Mouse (Mus musculus): ENCODE measurements around the gene Dennd1a. TPM values are rescaled to one million over a fixed set of nuclear protein-coding genes. Genes with fewer than 3 reads are reported as not detected.

The Dennd1a gene
- polyA plus RNA-seq (2014; fragmentation: Nextera tagmentation; extraction: Ambion mirVana), result 10.9 and 12.4 TPM in 2 replicates

GRCm38 (mm10) chr2:38286733-38287551 lies at the start of gene Dennd1a:
Dennd1a (minus strand) TSS chr2:38287390.
- under 1% methylated on average over 36 of the region's 81 CpGs for WGBS
- ATAC-seq (ENCODE audit: low read depth), result peak; percentile 96
- peak within 1 kb of the TSS; percentile 84 for H3K4me2 ChIP-seq (ENCODE audit: low read depth, low read length)
- H3K27ac ChIP-seq (replicated peaks; ENCODE audit: low read depth, low read length), result peak within 1 kb of the TSS; percentile 80
- DNase-seq (ENCODE audit: low spot score), result peak; percentile 93
- peaks cover 8% of the 10 kb centered on the region for H3K4me1 ChIP-seq (ENCODE audit: control insufficient read depth, insufficient read depth, low read length)
- no peaks in the 10 kb centered on the region for H3K9me3 ChIP-seq (ENCODE audit: control insufficient read depth, low read length)
- H3K4me3 ChIP-seq (ENCODE audit: low read depth, low read length), result peak within 1 kb of the TSS; percentile 73
- H3K36me3 ChIP-seq (ENCODE audit: control insufficient read depth, insufficient read depth, low read length), result no peaks in the 10 kb centered on the region
- no peaks in the 10 kb centered on the region for H3K27me3 ChIP-seq (replicated peaks; ENCODE audit: control insufficient read depth, insufficient read depth, low read length)
- peak within 1 kb of the TSS; percentile 91 for H3K9ac ChIP-seq (ENCODE audit: low read depth, low read length)

DNA sequence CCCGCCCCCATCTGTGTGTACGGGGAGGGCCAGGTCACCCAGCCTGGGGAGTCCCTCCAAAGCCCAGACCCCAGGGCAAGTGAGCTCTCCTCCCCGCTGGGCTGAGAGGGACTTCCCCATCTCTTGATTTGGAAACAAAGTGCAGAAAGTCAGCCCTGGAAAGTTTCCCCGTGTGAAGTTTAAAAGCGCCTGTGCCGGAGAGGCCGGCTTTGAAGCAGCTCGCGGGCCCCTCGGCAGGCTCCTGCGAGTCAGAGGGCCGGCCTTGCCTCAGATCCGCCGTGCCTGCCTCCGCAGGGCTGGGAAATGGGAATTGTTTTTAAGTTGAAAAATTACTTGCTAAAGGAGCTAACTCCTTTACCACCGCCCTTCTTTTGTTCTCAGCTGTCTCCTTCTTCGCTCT lies 49.4 kb upstream of the Dennd1a start:
- H3K4me3 ChIP-seq (ENCODE audit: low read depth, low read length), result 0 out of 2 replicates have a peak overlapping the region, but pooled peaks have one; percentile 15
- WGBS, result 3% methylated on average over 17 of the region's 17 CpGs
- peaks cover 89% of the 10 kb centered on the region for H3K27me3 ChIP-seq (replicated peaks; ENCODE audit: control insufficient read depth, insufficient read depth, low read length)
- H3K9ac ChIP-seq (ENCODE audit: low read depth, low read length), result 0 out of 2 replicates have a peak overlapping the region, but pooled peaks have one; percentile 21
- ATAC-seq (ENCODE audit: low read depth) (no peak), DNase-seq (ENCODE audit: low spot score) (no peak)
- H3K36me3 ChIP-seq (ENCODE audit: control insufficient read depth, insufficient read depth, low read length), result no peaks in the 10 kb centered on the region
- no peak overlapping the region for H3K27ac ChIP-seq (replicated peaks; ENCODE audit: low read depth, low read length)
- H3K4me2 ChIP-seq (ENCODE audit: low read depth, low read length), result peak overlapping the region; percentile 26; the same call in 1 of the 2 replicates
- H3K9me3 ChIP-seq (ENCODE audit: control insufficient read depth, low read length), result no peaks in the 10 kb centered on the region
- peaks cover 6% of the 10 kb centered on the region; the same call in 1 of the 2 replicates for H3K4me1 ChIP-seq (ENCODE audit: control insufficient read depth, insufficient read depth, low read length)

- Histone ChIP-seq H3K27me3 (replicated peaks; ENCODE audit: control insufficient read depth, insufficient read depth, low read length) (peaks cover 63% of the 10 kb centered on the region), H3K9ac (ENCODE audit: low read depth, low read length) (no peak overlapping the region), H3K4me1 (ENCODE audit: control insufficient read depth, insufficient read depth, low read length) (no peaks in the 10 kb centered on the region), H3K27ac (replicated peaks; ENCODE audit: low read depth, low read length) (no peak overlapping the region), H3K9me3 (ENCODE audit: control insufficient read depth, low read length) (no peaks in the 10 kb centered on the region), H3K36me3 (ENCODE audit: control insufficient read depth, insufficient read depth, low read length) (no peaks in the 10 kb centered on the region), H3K4me3 (ENCODE audit: low read depth, low read length) (no peak overlapping the region), H3K4me2 (ENCODE audit: low read depth, low read length) (no peak overlapping the region)
- DNase-seq (ENCODE audit: low spot score), result no peak
- no peak for ATAC-seq (ENCODE audit: low read depth)
- WGBS, result 49% methylated on average over 7 of the region's 7 CpGs
Observed at GRCm38 (mm10) chr2:38333586-38334119, 46.5 kb upstream of the Dennd1a start.

GRCm38 (mm10) chr2:38326671-38327070 lies 39.5 kb upstream of the Dennd1a start:
- WGBS, result 71% methylated on average over 1 of the region's 1 CpGs
- no peak for ATAC-seq (ENCODE audit: low read depth)

GRCm38 (mm10) chr2:38323380-38323779 lies 36.2 kb upstream of the Dennd1a start:
- Histone ChIP-seq H3K4me1 (ENCODE audit: control insufficient read depth, insufficient read depth, low read length) (no peaks in the 10 kb centered on the region), H3K36me3 (ENCODE audit: control insufficient read depth, insufficient read depth, low read length) (no peaks in the 10 kb centered on the region), H3K27ac (replicated peaks; ENCODE audit: low read depth, low read length) (no peak overlapping the region), H3K4me3 (ENCODE audit: low read depth, low read length) (no peak overlapping the region), H3K4me2 (ENCODE audit: low read depth, low read length) (no peak overlapping the region), H3K9me3 (ENCODE audit: control insufficient read depth, low read length) (no peaks in the 10 kb centered on the region), H3K9ac (ENCODE audit: low read depth, low read length) (no peak overlapping the region), H3K27me3 (replicated peaks; ENCODE audit: control insufficient read depth, insufficient read depth, low read length) (0 out of 2 replicates have a peak, but pooled peaks cover 4% of the 10 kb centered on the region)
- ATAC-seq (ENCODE audit: low read depth), result no peak
- WGBS, result 60% methylated on average over 8 of the region's 8 CpGs
- DNase-seq (ENCODE audit: low spot score), result no peak

More at GRCm38 (mm10) chr2:38326671-38327070, 39.5 kb upstream of the Dennd1a start:
- Histone ChIP-seq H3K9ac (ENCODE audit: low read depth, low read length) (no peak overlapping the region), H3K27ac (replicated peaks; ENCODE audit: low read depth, low read length) (no peak overlapping the region), H3K9me3 (ENCODE audit: control insufficient read depth, low read length) (no peaks in the 10 kb centered on the region), H3K36me3 (ENCODE audit: control insufficient read depth, insufficient read depth, low read length) (no peaks in the 10 kb centered on the region), H3K4me2 (ENCODE audit: low read depth, low read length) (no peak overlapping the region), H3K27me3 (replicated peaks; ENCODE audit: control insufficient read depth, insufficient read depth, low read length) (peaks cover 7% of the 10 kb centered on the region; the same call in 1 of the 2 replicates), H3K4me3 (ENCODE audit: low read depth, low read length) (no peak overlapping the region), H3K4me1 (ENCODE audit: control insufficient read depth, insufficient read depth, low read length) (no peaks in the 10 kb centered on the region)
- DNase-seq (ENCODE audit: low spot score), result no peak

DNA sequence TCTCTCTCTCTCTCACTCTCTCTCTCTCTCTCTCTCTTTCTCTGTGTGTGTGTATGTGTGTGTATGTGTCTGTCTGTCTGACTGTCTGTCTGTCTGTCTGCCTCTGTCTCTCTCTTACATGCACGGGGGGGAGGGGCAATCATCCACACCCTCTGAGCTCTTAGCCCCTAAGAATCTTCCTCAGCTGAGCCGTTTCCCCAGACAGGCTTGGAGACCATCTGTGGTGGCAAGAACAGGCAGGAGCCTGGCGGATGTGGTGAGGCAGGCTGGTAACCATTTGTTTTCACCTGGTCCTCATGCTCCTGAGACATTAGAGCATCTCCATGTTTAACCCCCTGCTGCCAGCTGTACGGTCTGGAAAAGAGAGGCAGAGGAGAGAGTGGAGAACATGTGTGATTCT lies 33.7 kb upstream of the Dennd1a start:
- Histone ChIP-seq H3K27ac (replicated peaks; ENCODE audit: low read depth, low read length) (no peak overlapping the region), H3K9me3 (ENCODE audit: control insufficient read depth, low read length) (no peaks in the 10 kb centered on the region), H3K36me3 (ENCODE audit: control insufficient read depth, insufficient read depth, low read length) (no peaks in the 10 kb centered on the region), H3K4me1 (ENCODE audit: control insufficient read depth, insufficient read depth, low read length) (no peaks in the 10 kb centered on the region), H3K27me3 (replicated peaks; ENCODE audit: control insufficient read depth, insufficient read depth, low read length) (no peaks in the 10 kb centered on the region), H3K4me3 (ENCODE audit: low read depth, low read length) (no peak overlapping the region), H3K4me2 (ENCODE audit: low read depth, low read length) (no peak overlapping the region), H3K9ac (ENCODE audit: low read depth, low read length) (no peak overlapping the region)
- 41% methylated on average over 4 of the region's 4 CpGs for WGBS
- no peak for ATAC-seq (ENCODE audit: low read depth)
- no peak for DNase-seq (ENCODE audit: low spot score)

DNA sequence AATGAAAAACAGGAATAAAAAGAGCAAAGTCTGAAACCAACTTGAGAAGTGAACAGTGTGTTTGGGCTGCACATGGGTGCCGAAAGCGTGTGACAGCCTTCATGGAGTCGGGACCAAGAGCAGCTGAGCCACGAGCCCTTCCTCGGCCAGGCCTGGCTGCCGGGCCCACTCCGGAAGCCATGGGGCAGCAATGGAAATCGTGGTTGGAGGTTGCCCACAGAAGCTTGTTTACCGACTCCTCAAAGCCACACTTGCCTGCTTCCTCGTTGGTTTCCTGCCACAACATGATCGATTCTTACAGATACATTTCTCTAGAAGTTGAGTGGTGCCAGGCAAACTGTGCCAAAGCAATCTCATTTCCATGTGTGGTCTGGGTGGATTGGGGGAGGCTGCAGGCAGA lies 31.9 kb upstream of the Dennd1a start:
- Histone ChIP-seq H3K27ac (replicated peaks; ENCODE audit: low read depth, low read length) (no peak overlapping the region), H3K4me2 (ENCODE audit: low read depth, low read length) (no peak overlapping the region), H3K4me1 (ENCODE audit: control insufficient read depth, insufficient read depth, low read length) (no peaks in the 10 kb centered on the region), H3K27me3 (replicated peaks; ENCODE audit: control insufficient read depth, insufficient read depth, low read length) (no peaks in the 10 kb centered on the region), H3K9ac (ENCODE audit: low read depth, low read length) (no peak overlapping the region), H3K9me3 (ENCODE audit: control insufficient read depth, low read length) (no peaks in the 10 kb centered on the region), H3K36me3 (ENCODE audit: control insufficient read depth, insufficient read depth, low read length) (no peaks in the 10 kb centered on the region), H3K4me3 (ENCODE audit: low read depth, low read length) (no peak overlapping the region)
- DNase-seq (ENCODE audit: low spot score) (no peak), ATAC-seq (ENCODE audit: low read depth) (no peak)
- 86% methylated on average over 11 of the region's 11 CpGs for WGBS

DNA sequence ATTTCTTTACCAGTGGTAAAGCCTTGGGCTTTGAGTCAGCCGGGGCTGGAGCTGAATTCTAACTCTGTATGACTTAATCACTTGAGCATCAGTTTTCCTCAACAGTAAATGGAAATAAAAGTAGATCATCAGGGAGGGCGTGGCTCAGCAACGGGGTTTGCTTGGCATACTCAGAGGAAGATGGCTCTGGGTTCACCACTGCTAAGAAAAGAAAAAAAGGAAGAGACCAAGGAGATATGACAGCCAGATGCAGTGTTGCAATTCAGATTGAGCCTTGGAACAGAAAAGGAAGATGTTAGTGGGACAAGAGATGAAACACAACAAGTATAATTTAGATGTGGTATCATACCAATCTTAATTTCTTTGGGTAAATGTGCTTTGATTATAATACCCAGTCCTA lies 26.2 kb upstream of the Dennd1a start:
- Histone ChIP-seq H3K9ac (ENCODE audit: low read depth, low read length) (no peak overlapping the region), H3K27me3 (replicated peaks; ENCODE audit: control insufficient read depth, insufficient read depth, low read length) (0 out of 2 replicates have a peak, but pooled peaks cover 3% of the 10 kb centered on the region), H3K4me1 (ENCODE audit: control insufficient read depth, insufficient read depth, low read length) (no peaks in the 10 kb centered on the region), H3K4me3 (ENCODE audit: low read depth, low read length) (no peak overlapping the region), H3K27ac (replicated peaks; ENCODE audit: low read depth, low read length) (no peak overlapping the region), H3K9me3 (ENCODE audit: control insufficient read depth, low read length) (no peaks in the 10 kb centered on the region), H3K4me2 (ENCODE audit: low read depth, low read length) (no peak overlapping the region), H3K36me3 (ENCODE audit: control insufficient read depth, insufficient read depth, low read length) (no peaks in the 10 kb centered on the region)
- DNase-seq (ENCODE audit: low spot score) (no peak), ATAC-seq (ENCODE audit: low read depth) (no peak)
- 43% methylated on average over 3 of the region's 3 CpGs for WGBS
